Mouse (Mus musculus): ENCODE measurements around the gene Git2.

- TF ChIP-seq CTCF (IDR thresholded peaks at IDR 0.05; ENCODE audit: extremely low read depth, insufficient read depth, insufficient read length, insufficient replicate concordance) (no peak), POLR2A (IDR thresholded peaks at IDR 0.05; ENCODE audit: low read depth, low read length) (no peak)
Measured at GRCm38 (mm10) chr5:114750325-114750724, 25.0 kb downstream of the Git2 start.
